Mouse (Mus musculus) heart, embryonic 11.5 days (tissue): Measurements from ENCODE around the gene Ppp1r14d. TPM values are rescaled to one million over a fixed set of nuclear protein-coding genes. Genes with fewer than 3 reads are reported as not detected.

Experiments used
- ATAC-seq: fragments of 200-750 bp; cut with Nextera tagmentation; replicated peaks from 2 replicates; pipeline ENCODE4 v1.8.0; 2017; ENCODE audit warnings: moderate library complexity; ENCODE audit not compliant: insufficient number of reproducible peaks, low FRiP score, low TSS enrichment
- H3K27ac ChIP-seq: fragments of 300-500 bp; sonication (generic); 2 replicates; pipeline ENCODE4 v1.5.1; 2014; ENCODE audit warnings: mild to moderate bottlenecking, low read depth, low read length
- H3K27me3 ChIP-seq: fragments of 300-500 bp; sonication (generic); 2 replicates; pipeline ENCODE4 v1.6.1; 2014; ENCODE audit warnings: mild to moderate bottlenecking, low read length, mixed read lengths; ENCODE audit not compliant: control insufficient read depth, insufficient read depth
- H3K36me3 ChIP-seq: fragments of 300-500 bp; sonication (generic); 2 replicates; pipeline ENCODE4 v1.6.1; 2014; ENCODE audit warnings: mild to moderate bottlenecking, low read length, moderate library complexity, mixed read lengths; ENCODE audit not compliant: control insufficient read depth, insufficient read depth
- H3K4me1 ChIP-seq: fragments of 300-500 bp; sonication (generic); 2 replicates; pipeline ENCODE4 v1.6.1; 2014; ENCODE audit warnings: low read length; ENCODE audit not compliant: control insufficient read depth, insufficient read depth
- H3K4me2 ChIP-seq: fragments of 300-500 bp; sonication (generic); 2 replicates; pipeline ENCODE4 v1.6.1; 2014; ENCODE audit warnings: mild to moderate bottlenecking, moderate library complexity
- H3K4me3 ChIP-seq: fragments of 300-500 bp; sonication (generic); 2 replicates; pipeline ENCODE4 v1.5.1; 2014; ENCODE audit warnings: low read depth, low read length
- H3K9ac ChIP-seq: fragments of 300-500 bp; sonication (generic); 2 replicates; pipeline ENCODE4 v1.6.1; 2014; ENCODE audit warnings: mild to moderate bottlenecking, low read depth, low read length, moderate library complexity
- H3K9me3 ChIP-seq: fragments of 300-500 bp; sonication (generic); replicated peaks from 2 replicates; pipeline ENCODE4 v1.6.1; 2016; ENCODE audit warnings: low read length; ENCODE audit not compliant: control insufficient read depth
- WGBS: fragments of 180-500 bp; shearing (Covaris S2); extraction: QIAGEN DNeasy Blood & Tissue Kit; methylation state at CpG from one replicate; pipeline ENCODE4 v1.1.7; 2014; ENCODE audit not compliant: insufficient replicate concordance; 5-methylcytosine and 5-hydroxymethylcytosine counted together
- polyA plus RNA-seq: library from polyadenylated mRNA; unstranded; fragments of >200 nt; fragmentation: Nextera tagmentation; extraction: Ambion mirVana; gene quantifications from 2 replicates; pipeline ENCODE4 v1.2.1, GENCODE M21; 2014

Ppp1r14d gene
- polyA plus RNA-seq, 1 experiment from 2014 or later: not detected

DNA sequence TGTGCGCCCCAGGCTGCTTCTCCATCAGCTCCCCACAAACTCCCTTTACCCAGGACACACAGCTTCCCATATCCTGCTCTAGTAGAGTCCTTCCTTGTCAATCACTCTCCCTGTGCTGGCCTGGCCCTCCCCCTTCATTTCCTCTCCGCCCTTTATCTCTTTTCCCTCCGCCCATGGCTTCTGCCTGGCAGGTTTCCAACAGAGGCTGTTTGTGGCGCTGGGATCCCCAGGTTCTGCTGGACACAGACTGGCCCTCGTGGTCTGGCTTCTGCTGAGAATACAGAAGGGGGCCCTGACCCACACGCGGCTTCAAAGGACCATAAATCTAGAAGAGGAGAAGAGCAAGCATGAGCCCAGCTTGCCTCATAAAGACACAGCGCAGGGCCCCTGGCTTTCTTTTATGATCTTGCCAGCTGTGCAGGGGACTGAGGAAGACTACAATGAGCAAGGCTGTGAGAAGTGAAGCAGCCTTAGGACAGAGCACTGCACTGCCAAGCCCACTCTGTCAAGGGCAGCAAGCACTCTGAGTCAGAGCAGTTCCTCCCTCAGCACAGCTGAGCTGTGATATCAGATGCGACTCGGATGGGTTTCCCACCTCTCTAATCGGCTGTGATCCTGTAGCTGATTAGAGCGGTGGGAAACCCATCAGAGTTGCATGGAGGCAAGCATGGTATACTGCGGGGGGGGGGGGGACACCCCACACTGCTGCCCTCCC is 56.7 kb downstream of the Ppp1r14d start:
- 11% methylated on average over 13 of the region's 13 CpGs for WGBS
- Histone ChIP-seq H3K4me2 (peak overlapping the region; percentile 53), H3K4me3 (0 out of 2 replicates have a peak overlapping the region, but pooled peaks have one; percentile 2), H3K9ac (peak overlapping the region; percentile 64), H3K4me1 (peaks cover 31% of the 10 kb centered on the region), H3K27ac (0 out of 2 replicates have a peak overlapping the region, but pooled peaks have one; percentile 41), H3K27me3 (peaks cover 7% of the 10 kb centered on the region), H3K9me3 (no peaks in the 10 kb centered on the region), H3K36me3 (no peaks in the 10 kb centered on the region)
- ATAC-seq: peak; percentile 75

DNA sequence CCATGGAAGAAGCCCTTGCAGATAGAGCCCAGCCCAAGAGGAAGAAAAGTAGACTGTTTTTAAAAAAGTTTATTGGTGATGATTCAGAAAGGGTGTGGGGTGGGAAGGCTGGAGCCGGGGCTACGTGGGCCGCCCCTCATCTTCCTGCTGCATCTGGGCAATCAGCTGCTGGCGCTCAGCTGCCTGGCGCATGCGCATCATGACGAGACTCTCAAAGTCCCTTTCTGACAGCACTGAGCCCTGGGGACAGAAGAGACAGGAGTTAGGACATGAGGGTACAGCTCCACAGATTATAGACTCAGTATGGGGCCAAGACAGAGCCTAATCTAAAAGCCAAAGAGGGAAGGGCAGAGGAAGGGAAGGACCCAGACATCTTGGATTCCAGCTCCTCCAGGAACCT is 57.3 kb downstream of the Ppp1r14d start:
- no peak overlapping the region for H3K9ac ChIP-seq

DNA sequence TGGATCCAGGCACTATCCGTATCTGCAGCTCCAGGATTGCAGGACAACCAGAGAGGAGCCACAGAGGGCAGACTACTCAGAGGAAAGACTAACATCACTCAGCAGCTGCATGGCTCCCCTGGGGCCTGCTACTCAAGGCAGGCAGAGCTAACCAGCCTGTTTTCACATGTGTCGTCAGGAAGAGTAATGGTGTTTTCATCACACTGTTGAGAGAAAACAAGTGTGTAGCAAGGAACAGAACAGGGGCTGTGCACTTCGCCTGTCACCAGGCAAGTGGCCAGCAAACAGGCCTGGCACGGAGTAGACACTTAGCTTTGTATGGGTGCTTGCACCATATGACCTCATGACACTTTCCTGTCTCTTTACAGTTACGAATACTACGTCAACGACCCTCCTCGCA is 58.1 kb downstream of the Ppp1r14d start:
- 42% methylated on average over 8 of the region's 8 CpGs for WGBS
- H3K9me3 ChIP-seq: no peaks in the 10 kb centered on the region
- H3K27me3 ChIP-seq: peaks cover 15% of the 10 kb centered on the region
- no peak overlapping the region for H3K4me2 ChIP-seq
- H3K27ac ChIP-seq: no peak overlapping the region
- no peak overlapping the region for H3K4me3 ChIP-seq
- ATAC-seq: no peak
- H3K4me1 ChIP-seq: peaks cover 40% of the 10 kb centered on the region
- H3K9ac ChIP-seq: no peak overlapping the region
- no peaks in the 10 kb centered on the region for H3K36me3 ChIP-seq

More for the DNA sequence above, 57.3 kb downstream of the Ppp1r14d start:
- Histone ChIP-seq H3K4me3 (no peak overlapping the region), H3K27ac (no peak overlapping the region), H3K36me3 (no peaks in the 10 kb centered on the region), H3K4me1 (peaks cover 34% of the 10 kb centered on the region), H3K27me3 (peaks cover 11% of the 10 kb centered on the region), H3K9me3 (no peaks in the 10 kb centered on the region), H3K4me2 (peak overlapping the region; percentile 53)
- WGBS: 84% methylated on average over 7 of the region's 7 CpGs
- no peak for ATAC-seq

DNA sequence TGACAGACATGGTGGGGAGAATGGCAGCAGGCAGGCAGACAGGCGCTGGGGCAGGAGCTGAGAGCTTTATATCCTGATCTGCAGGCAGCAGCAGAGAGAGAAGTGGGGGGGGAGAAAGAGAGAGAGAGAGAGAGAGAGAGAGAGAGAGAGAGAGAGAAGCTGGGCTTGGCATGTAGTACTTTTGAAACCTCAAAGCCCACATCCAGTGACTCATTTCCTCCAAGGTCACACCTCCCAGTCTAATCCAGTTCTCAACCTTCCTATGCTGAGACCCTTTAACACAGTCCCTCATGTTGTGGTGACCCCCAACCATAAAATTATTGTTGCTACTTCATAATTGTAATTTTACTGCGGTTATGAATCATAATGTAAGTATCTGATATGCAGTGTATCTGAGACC is 59.4 kb downstream of the Ppp1r14d start:
- no peak for ATAC-seq
- Histone ChIP-seq H3K4me3 (no peak overlapping the region), H3K27ac (no peak overlapping the region), H3K4me2 (no peak overlapping the region), H3K4me1 (peaks cover 40% of the 10 kb centered on the region), H3K27me3 (peaks cover 20% of the 10 kb centered on the region), H3K9me3 (no peaks in the 10 kb centered on the region), H3K36me3 (no peaks in the 10 kb centered on the region), H3K9ac (no peak overlapping the region)
- WGBS: 78% methylated on average over 2 of the region's 2 CpGs

Other genes with a start within 250 kb of the Ppp1r14d start
- 16.4 and 17.1 TPM in 2 replicates for gene Ccdc32, start 200.5 kb downstream of the Ppp1r14d start, polyA plus RNA-seq
- gene Rpusd2, start 195.1 kb downstream of the Ppp1r14d start, polyA plus RNA-seq: 4.0 and 4.8 TPM in 2 replicates
- gene Knl1, start 182.8 kb downstream of the Ppp1r14d start, polyA plus RNA-seq: 26.5 and 30.9 TPM in 2 replicates
- 33.4 and 39.6 TPM in 2 replicates for gene Rad51, start 117.1 kb downstream of the Ppp1r14d start, polyA plus RNA-seq
- 30.3 and 33.3 TPM in 2 replicates for gene Rmdn3, start 72.9 kb downstream of the Ppp1r14d start, polyA plus RNA-seq
- 6.4 and 7.4 TPM in 2 replicates for gene Gchfr, start 62.1 kb downstream of the Ppp1r14d start, polyA plus RNA-seq
- 0.25 TPM in 1 of 2 replicates, not detected in the other for gene Gm14137, start 55.4 kb downstream of the Ppp1r14d start, polyA plus RNA-seq
- 30.4 and 37.0 TPM in 2 replicates for gene Zfyve19, start 21.3 kb downstream of the Ppp1r14d start, polyA plus RNA-seq
- 13.5 and 18.4 TPM in 2 replicates for gene Dnajc17, start 21.1 kb downstream of the Ppp1r14d start, polyA plus RNA-seq
- 0.83 and 1.1 TPM in 2 replicates for gene Spint1, start 7.5 kb upstream of the Ppp1r14d start, polyA plus RNA-seq
- gene Rhov, start 41.4 kb upstream of the Ppp1r14d start, polyA plus RNA-seq: not detected in 2 replicates
- 6.9 and 8.7 TPM in 2 replicates for gene Vps18, start 58.8 kb upstream of the Ppp1r14d start, polyA plus RNA-seq
- 3.7 and 5.0 TPM in 2 replicates for gene Dll4, start 95.9 kb upstream of the Ppp1r14d start, polyA plus RNA-seq
- gene Chac1, start 121.3 kb upstream of the Ppp1r14d start, polyA plus RNA-seq: 0.35 and 0.74 TPM in 2 replicates
- 3.7 TPM in 2 replicates for gene Ino80, start 247.8 kb upstream of the Ppp1r14d start, polyA plus RNA-seq